Mouse (Mus musculus) kidney, embryonic 15.5 days (tissue): ENCODE data around the gene Dll3. TPM values are rescaled to one million over a fixed set of nuclear protein-coding genes. Genes with fewer than 3 reads are reported as not detected.
A peak's percentile ranks its signal among the peaks of the same experiment; 100 is the strongest.

Source experiments
- ATAC-seq: fragments of 200-750 bp; cut with Nextera tagmentation; replicated peaks from 2 replicates; pipeline ENCODE4 v1.8.0; 2017; ENCODE audit warnings: moderate TSS enrichment; ENCODE audit not compliant: low FRiP score
- H3K27ac ChIP-seq: fragments of 300-500 bp; sonication (generic); 2 replicates; pipeline ENCODE4 v1.5.1; 2015; ENCODE audit warnings: mild to moderate bottlenecking, inconsistent platforms
- H3K27me3 ChIP-seq: fragments of 300-500 bp; sonication (generic); 2 replicates; pipeline ENCODE4 v1.6.1; 2015; ENCODE audit warnings: inconsistent platforms
- H3K36me3 ChIP-seq: fragments of 300-500 bp; sonication (generic); 2 replicates; pipeline ENCODE4 v1.6.1; 2015; ENCODE audit warnings: inconsistent platforms
- H3K4me1 ChIP-seq: fragments of 300-500 bp; sonication (generic); 2 replicates; pipeline ENCODE4 v1.6.1; 2015; ENCODE audit warnings: inconsistent platforms
- H3K4me2 ChIP-seq: fragments of 300-500 bp; sonication (generic); 2 replicates; pipeline ENCODE4 v1.6.1; 2015; ENCODE audit warnings: moderate library complexity, mild to moderate bottlenecking, inconsistent platforms
- H3K4me3 ChIP-seq: fragments of 300-500 bp; sonication (generic); replicated peaks from 2 replicates; pipeline ENCODE4 v1.5.1; 2015; ENCODE audit warnings: mild to moderate bottlenecking, inconsistent platforms
- H3K9ac ChIP-seq: fragments of 300-500 bp; sonication (generic); 2 replicates; pipeline ENCODE4 v1.6.1; 2015; ENCODE audit warnings: mild to moderate bottlenecking, inconsistent platforms
- H3K9me3 ChIP-seq: fragments of 300-500 bp; sonication (generic); replicated peaks from 2 replicates; pipeline ENCODE4 v1.6.1; 2016; ENCODE audit warnings: inconsistent platforms
- WGBS: fragments of 180-500 bp; shearing (Covaris S2); methylation state at CpG from one replicate; pipeline ENCODE4 v1.1.7; 2015; ENCODE audit warnings: mixed read lengths; 5-methylcytosine and 5-hydroxymethylcytosine counted together
- polyA plus RNA-seq: library from polyadenylated mRNA; unstranded; fragments of >200 nt; fragmentation: Nextera tagmentation; extraction: Ambion mirVana; gene quantifications from 2 replicates; pipeline ENCODE4 v1.2.1, GENCODE M21; 2015

Dll3 gene
- 0.52 and 0.63 TPM in 2 replicates for polyA plus RNA-seq

GRCm38 (mm10) chr7:28301616-28302433 is at the start of gene Dll3:
TSS of gene Dll3 (minus strand) at chr7:28302238.
- 1% methylated on average over 30 of the region's 30 CpGs for WGBS
- Histone ChIP-seq H3K9me3 (no peaks in the 10 kb centered on the region), H3K27ac (no peak within 1 kb of the TSS), H3K27me3 (peaks cover 71% of the 10 kb centered on the region), H3K4me2 (peak within 1 kb of the TSS; percentile 67), H3K4me1 (peaks cover 21% of the 10 kb centered on the region), H3K4me3 (peak within 1 kb of the TSS; percentile 36), H3K36me3 (peaks cover 22% of the 10 kb centered on the region), H3K9ac (no peak within 1 kb of the TSS)
- ATAC-seq, result peak; percentile 53

- H3K4me2 ChIP-seq, result peak overlapping the region; percentile 71
- H3K4me1 ChIP-seq, result peaks cover 20% of the 10 kb centered on the region
- H3K36me3 ChIP-seq, result peaks cover 38% of the 10 kb centered on the region
- H3K9me3 ChIP-seq, result no peaks in the 10 kb centered on the region
- WGBS, result 33% methylated on average over 4 of the region's 4 CpGs
- peak overlapping the region; percentile 99 for H3K9ac ChIP-seq
- peak overlapping the region; percentile 74 for H3K4me3 ChIP-seq
- no peak for ATAC-seq
- H3K27me3 ChIP-seq, result no peaks in the 10 kb centered on the region
- H3K27ac ChIP-seq, result no peak overlapping the region
These were observed 49.7 kb upstream of the Dll3 start for GRCm38 (mm10) chr7:28351676-28352191.

GRCm38 (mm10) chr7:28350155-28350883 is 48.3 kb upstream of the Dll3 start, which contains the start of gene Rps16:
TSS of gene Rps16 (plus strand) at chr7:28350652.
- Histone ChIP-seq H3K4me3 (peak within 1 kb of the TSS; percentile 74), H3K27ac (peak within 1 kb of the TSS; percentile 94), H3K9me3 (no peaks in the 10 kb centered on the region), H3K36me3 (peaks cover 37% of the 10 kb centered on the region), H3K27me3 (no peaks in the 10 kb centered on the region), H3K4me2 (peak within 1 kb of the TSS; percentile 71), H3K9ac (peak within 1 kb of the TSS; percentile 99), H3K4me1 (peaks cover 18% of the 10 kb centered on the region)
- WGBS, result under 1% methylated on average over 50 of the region's 50 CpGs
- peak; percentile 93 for ATAC-seq

- Histone ChIP-seq H3K4me2 (no peak overlapping the region), H3K9ac (no peak overlapping the region), H3K4me1 (peaks cover 18% of the 10 kb centered on the region), H3K27ac (no peak overlapping the region), H3K9me3 (no peaks in the 10 kb centered on the region), H3K27me3 (no peaks in the 10 kb centered on the region), H3K4me3 (no peak overlapping the region), H3K36me3 (peaks cover 21% of the 10 kb centered on the region)
- ATAC-seq, result no peak
- 86% methylated on average over 7 of the region's 7 CpGs for WGBS
These were observed 46.6 kb upstream of the Dll3 start for GRCm38 (mm10) chr7:28348601-28349000.

GRCm38 (mm10) chr7:28347746-28348145 is 45.7 kb upstream of the Dll3 start:
- H3K9me3 ChIP-seq, result no peaks in the 10 kb centered on the region
- no peak overlapping the region for H3K4me2 ChIP-seq
- H3K36me3 ChIP-seq, result peaks cover 12% of the 10 kb centered on the region
- H3K4me3 ChIP-seq, result no peak overlapping the region
- H3K27me3 ChIP-seq, result no peaks in the 10 kb centered on the region
- H3K4me1 ChIP-seq, result peaks cover 18% of the 10 kb centered on the region
- no peak for ATAC-seq
- no peak overlapping the region for H3K9ac ChIP-seq
- 66% methylated on average over 3 of the region's 3 CpGs for WGBS
- no peak overlapping the region for H3K27ac ChIP-seq

- no peak overlapping the region for H3K4me3 ChIP-seq
- no peaks in the 10 kb centered on the region for H3K27me3 ChIP-seq
- H3K36me3 ChIP-seq, result no peaks in the 10 kb centered on the region
- 11% methylated on average over 4 of the region's 4 CpGs for WGBS
- ATAC-seq, result no peak
- no peak overlapping the region for H3K27ac ChIP-seq
- H3K4me2 ChIP-seq, result no peak overlapping the region
- H3K4me1 ChIP-seq, result peaks cover 22% of the 10 kb centered on the region
- no peak overlapping the region for H3K9ac ChIP-seq
- H3K9me3 ChIP-seq, result no peaks in the 10 kb centered on the region
These were observed 42.6 kb upstream of the Dll3 start for GRCm38 (mm10) chr7:28344637-28345036.

GRCm38 (mm10) chr7:28341381-28341780 is 39.3 kb upstream of the Dll3 start:
- Histone ChIP-seq H3K9ac (no peak overlapping the region), H3K9me3 (no peaks in the 10 kb centered on the region), H3K36me3 (no peaks in the 10 kb centered on the region), H3K4me2 (peak overlapping the region; percentile 18; the same call in 1 of the 2 replicates), H3K4me3 (no peak overlapping the region), H3K27me3 (no peaks in the 10 kb centered on the region), H3K27ac (peak overlapping the region; percentile 74), H3K4me1 (peaks cover 35% of the 10 kb centered on the region)
- WGBS, result 11% methylated on average over 7 of the region's 7 CpGs
- ATAC-seq, result no peak

- ATAC-seq, result no peak
- Histone ChIP-seq H3K9ac (peak overlapping the region; percentile 55), H3K4me3 (peak overlapping the region; percentile 84), H3K27me3 (no peaks in the 10 kb centered on the region), H3K36me3 (peaks cover 6% of the 10 kb centered on the region), H3K4me2 (peak overlapping the region; percentile 74), H3K9me3 (no peaks in the 10 kb centered on the region), H3K4me1 (peaks cover 37% of the 10 kb centered on the region), H3K27ac (peak overlapping the region; percentile 95)
- WGBS, result 73% methylated on average over 19 of the region's 19 CpGs
These were observed 37.3 kb upstream of the Dll3 start for GRCm38 (mm10) chr7:28339213-28339917.

GRCm38 (mm10) chr7:28338108-28338998 is 36.3 kb upstream of the Dll3 start, which contains the start of gene Supt5:
TSS of gene Supt5 (minus strand) at chr7:28338746.
- Histone ChIP-seq H3K4me1 (peaks cover 37% of the 10 kb centered on the region), H3K4me2 (peak within 1 kb of the TSS; percentile 74), H3K27me3 (no peaks in the 10 kb centered on the region), H3K27ac (peak within 1 kb of the TSS; percentile 95), H3K9me3 (no peaks in the 10 kb centered on the region), H3K9ac (peak within 1 kb of the TSS; percentile 97), H3K4me3 (peak within 1 kb of the TSS; percentile 84), H3K36me3 (peaks cover 6% of the 10 kb centered on the region)
- WGBS, result under 1% methylated on average over 77 of the region's 77 CpGs
- peak; percentile 97 for ATAC-seq

GRCm38 (mm10) chr7:28335471-28335870 is 33.4 kb upstream of the Dll3 start:
- Histone ChIP-seq H3K4me2 (no peak overlapping the region), H3K36me3 (peaks cover 25% of the 10 kb centered on the region), H3K9ac (no peak overlapping the region), H3K4me3 (no peak overlapping the region), H3K9me3 (no peaks in the 10 kb centered on the region), H3K27ac (no peak overlapping the region), H3K4me1 (peaks cover 21% of the 10 kb centered on the region), H3K27me3 (no peaks in the 10 kb centered on the region)
- WGBS, result 87% methylated on average over 2 of the region's 2 CpGs
- no peak for ATAC-seq

- no peak overlapping the region for H3K9ac ChIP-seq
- H3K36me3 ChIP-seq, result peaks cover 35% of the 10 kb centered on the region
- no peak overlapping the region for H3K4me3 ChIP-seq
- no peaks in the 10 kb centered on the region for H3K27me3 ChIP-seq
- H3K27ac ChIP-seq, result no peak overlapping the region
- 85% methylated on average over 4 of the region's 4 CpGs for WGBS
- no peak overlapping the region for H3K4me2 ChIP-seq
- H3K4me1 ChIP-seq, result peaks cover 18% of the 10 kb centered on the region
- no peak for ATAC-seq
- H3K9me3 ChIP-seq, result no peaks in the 10 kb centered on the region
These were observed 32.5 kb upstream of the Dll3 start for GRCm38 (mm10) chr7:28334534-28334933.
